Mouse (Mus musculus) liver, postnatal 0 days (tissue): ENCODE measurements around the gene Hddc3. TPM values are rescaled to one million over a fixed set of nuclear protein-coding genes. Genes with fewer than 3 reads are reported as not detected.

ENCODE experiments used
- ATAC-seq: fragments of 200-750 bp; cut with Nextera tagmentation; 2 replicates; pipeline ENCODE4 v1.8.0; 2017; ENCODE audit warnings: mild to moderate bottlenecking, moderate library complexity
- DNase-seq: peaks from one replicate; pipeline ENCODE4 v3.0.0-alpha.2; 2016
- H3K27ac ChIP-seq: fragments of 300-500 bp; sonication (generic); 2 replicates; pipeline ENCODE4 v1.5.1; 2014; ENCODE audit warnings: antibody characterized with exemption, moderate library complexity, mild to moderate bottlenecking, low read depth
- H3K27me3 ChIP-seq: fragments of 300-500 bp; sonication (generic); 2 replicates; pipeline ENCODE4 v1.6.1; 2014; ENCODE audit warnings: low read length, control low read depth, mixed read lengths; ENCODE audit not compliant: insufficient read depth
- H3K36me3 ChIP-seq: fragments of 300-500 bp; sonication (generic); replicated peaks from 2 replicates; pipeline ENCODE4 v1.6.1; 2014; ENCODE audit warnings: mild to moderate bottlenecking, control low read depth, low read length, moderate library complexity, mixed read lengths; ENCODE audit not compliant: insufficient read depth
- H3K4me1 ChIP-seq: fragments of 300-500 bp; sonication (generic); 2 replicates; pipeline ENCODE4 v1.6.1; 2014; ENCODE audit warnings: antibody characterized with exemption, mild to moderate bottlenecking, control low read depth; ENCODE audit not compliant: insufficient read depth
- H3K4me2 ChIP-seq: fragments of 300-500 bp; sonication (generic); 2 replicates; pipeline ENCODE4 v1.6.1; 2014; ENCODE audit warnings: low read depth, mild to moderate bottlenecking, low read length, moderate library complexity, mixed read lengths
- H3K4me3 ChIP-seq: fragments of 300-500 bp; sonication (generic); 2 replicates; pipeline ENCODE4 v1.5.1; 2014; ENCODE audit warnings: low read depth, low read length
- H3K9ac ChIP-seq: fragments of 300-500 bp; sonication (generic); replicated peaks from 2 replicates; pipeline ENCODE4 v1.6.1; 2014; ENCODE audit warnings: mild to moderate bottlenecking, moderate library complexity
- H3K9me3 ChIP-seq: fragments of 300-500 bp; sonication (generic); 2 replicates; pipeline ENCODE4 v1.6.1; 2016; ENCODE audit warnings: mild to moderate bottlenecking, control low read depth, low read length, mixed read lengths
- CTCF ChIP-seq: sonication (generic); IDR thresholded peaks from 2 replicates; pipeline ENCODE4 v1.5.1; 2016; ENCODE audit warnings: antibody characterized with exemption, low read depth
- EP300 ChIP-seq: IDR thresholded peaks from 2 replicates; pipeline ENCODE4 v1.6.1; 2016; ENCODE audit warnings: antibody characterized with exemption, low read depth, mild to moderate bottlenecking
- WGBS: fragments of 180-500 bp; shearing (Covaris S2); extraction: QIAGEN DNeasy Blood & Tissue Kit; methylation state at CpG from one replicate; pipeline ENCODE4 v1.1.7; 2014; ENCODE audit not compliant: insufficient replicate concordance; 5-methylcytosine and 5-hydroxymethylcytosine counted together
- polyA plus RNA-seq: library from polyadenylated mRNA; unstranded; fragments of >200 nt; fragmentation: Nextera tagmentation; extraction: Ambion mirVana; gene quantifications from 2 replicates; pipeline ENCODE4 v1.2.1, GENCODE M21; 2015

The Hddc3 gene
- polyA plus RNA-seq, 1 experiment from 2014 or later = 3.1 TPM

DNA sequence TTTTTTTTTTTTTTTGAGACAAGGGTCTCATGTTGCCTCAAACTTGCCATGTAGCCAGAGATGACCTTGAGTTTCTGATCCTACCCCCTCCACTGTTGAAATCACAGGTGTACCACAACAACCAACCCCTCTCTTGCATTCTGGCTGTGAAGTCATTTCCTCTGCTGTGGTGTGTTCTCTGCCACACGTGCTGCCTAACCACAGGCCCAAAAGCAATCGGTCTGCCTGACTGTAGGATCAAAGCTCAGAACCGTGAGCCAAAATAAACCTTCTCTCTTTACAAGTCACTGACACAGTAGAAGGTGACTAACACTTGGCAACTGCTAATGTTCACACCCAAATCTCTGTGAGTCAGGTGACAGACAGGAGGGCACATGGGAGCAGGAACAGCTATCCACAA is 17.5 kb downstream of the Hddc3 start:
- no peak for TF ChIP-seq CTCF
- no peak for TF ChIP-seq EP300
- Histone ChIP-seq H3K36me3 (peaks cover 50% of the 10 kb centered on the region), H3K9ac (no peak overlapping the region), H3K27me3 (no peaks in the 10 kb centered on the region), H3K4me1 (no peaks in the 10 kb centered on the region), H3K4me2 (no peak overlapping the region), H3K4me3 (no peak overlapping the region), H3K27ac (no peak overlapping the region), H3K9me3 (no peaks in the 10 kb centered on the region)
- 31% methylated on average over 3 of the region's 3 CpGs for WGBS
- DNase-seq (no peak), ATAC-seq (peak; percentile 33; the same call in 1 of the 2 replicates)

GRCm38 (mm10) chr7:80365759-80366158 is 22.9 kb downstream of the Hddc3 start:
- Histone ChIP-seq H3K4me1 (peaks cover 18% of the 10 kb centered on the region), H3K36me3 (peaks cover 53% of the 10 kb centered on the region), H3K9ac (no peak overlapping the region), H3K9me3 (no peaks in the 10 kb centered on the region), H3K27me3 (no peaks in the 10 kb centered on the region), H3K4me3 (no peak overlapping the region), H3K4me2 (no peak overlapping the region), H3K27ac (no peak overlapping the region)
- DNase-seq = no peak
- no peak for ATAC-seq
- 74% methylated on average over 2 of the region's 2 CpGs for WGBS
- TF ChIP-seq EP300 (no peak), CTCF (no peak)

GRCm38 (mm10) chr7:80367232-80367631 is 24.3 kb downstream of the Hddc3 start:
- Histone ChIP-seq H3K27me3 (no peaks in the 10 kb centered on the region), H3K9ac (no peak overlapping the region), H3K36me3 (peaks cover 44% of the 10 kb centered on the region), H3K4me3 (no peak overlapping the region), H3K27ac (no peak overlapping the region), H3K9me3 (no peaks in the 10 kb centered on the region), H3K4me1 (peaks cover 22% of the 10 kb centered on the region), H3K4me2 (no peak overlapping the region)
- TF ChIP-seq EP300 = no peak
- no peak for TF ChIP-seq CTCF
- ATAC-seq (no peak), DNase-seq (no peak)
- 95% methylated on average over 7 of the region's 7 CpGs for WGBS

DNA sequence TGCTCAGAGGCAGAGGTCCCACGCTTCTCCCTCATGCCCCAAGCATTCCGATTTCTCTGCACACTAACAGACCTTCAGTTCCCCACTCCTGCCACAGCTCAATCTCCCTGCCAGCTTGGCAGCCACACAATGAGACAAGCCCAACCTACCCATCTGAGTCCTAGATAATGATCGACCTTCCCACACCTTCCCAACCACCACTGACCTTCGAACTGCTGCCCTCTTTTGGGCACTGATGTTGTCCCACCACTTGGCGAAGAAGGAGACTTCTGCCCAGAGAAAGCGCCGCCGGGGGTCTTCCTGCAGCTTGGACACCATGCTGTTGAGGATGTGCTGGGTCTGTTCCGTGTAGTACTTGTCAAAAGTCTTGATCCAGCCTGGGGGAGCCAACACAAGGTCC is 25.1 kb downstream of the Hddc3 start:
- WGBS = 83% methylated on average over 9 of the region's 9 CpGs
- ATAC-seq (no peak), DNase-seq (no peak)
- Histone ChIP-seq H3K36me3 (peaks cover 36% of the 10 kb centered on the region), H3K4me1 (peaks cover 22% of the 10 kb centered on the region), H3K27me3 (no peaks in the 10 kb centered on the region), H3K4me2 (no peak overlapping the region), H3K27ac (no peak overlapping the region), H3K9me3 (no peaks in the 10 kb centered on the region), H3K9ac (no peak overlapping the region), H3K4me3 (no peak overlapping the region)
- TF ChIP-seq CTCF (no peak), EP300 (no peak)

DNA sequence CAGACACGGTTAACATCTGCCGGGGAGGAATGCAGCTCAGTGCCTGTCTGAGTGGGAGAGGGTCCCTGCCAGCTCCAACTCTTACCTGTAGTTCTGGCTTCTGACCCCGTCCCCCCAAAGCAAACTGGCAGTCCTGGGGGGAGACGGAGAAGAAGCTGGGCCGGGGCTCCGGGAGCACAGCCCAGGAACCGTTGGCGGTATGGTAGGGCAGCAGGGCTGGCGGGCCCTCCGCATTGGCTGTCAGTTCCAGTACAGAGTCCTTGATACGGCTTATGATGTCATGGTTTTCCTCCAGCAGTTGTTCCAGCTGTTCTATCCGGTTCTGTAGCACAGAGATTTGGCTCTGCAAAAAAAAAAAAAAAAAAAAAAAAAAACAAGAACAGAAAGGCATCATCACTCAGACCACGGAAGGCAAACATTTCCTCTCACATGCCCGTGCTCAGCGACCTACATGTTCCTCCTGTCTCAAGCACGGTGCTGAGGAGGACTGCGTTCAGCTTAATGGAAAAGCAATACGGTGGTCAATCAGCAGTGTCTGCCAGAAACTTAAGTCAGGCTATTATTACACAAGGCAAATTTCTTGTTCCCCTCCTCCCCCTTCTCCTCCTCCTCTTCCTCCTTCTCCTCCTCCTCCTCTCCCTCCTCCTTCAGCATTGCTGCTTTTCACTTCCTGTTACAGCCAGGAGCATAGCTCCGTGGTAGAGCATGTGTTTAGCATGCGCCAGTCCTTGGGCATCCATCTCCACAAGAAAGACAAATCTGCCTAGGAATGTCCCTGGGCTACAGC is 25.9 kb downstream of the Hddc3 start:
- no peak for DNase-seq
- peaks cover 22% of the 10 kb centered on the region for H3K4me1 ChIP-seq
- peak overlapping the region; percentile 93 for H3K4me2 ChIP-seq
- 53% methylated on average over 20 of the region's 20 CpGs for WGBS
- H3K4me3 ChIP-seq = no peak overlapping the region
- no peak for TF ChIP-seq CTCF
- no peak for TF ChIP-seq EP300
- H3K36me3 ChIP-seq = peaks cover 30% of the 10 kb centered on the region
- no peaks in the 10 kb centered on the region for H3K27me3 ChIP-seq
- H3K9ac ChIP-seq = no peak overlapping the region
- peak overlapping the region; percentile 11; the same call in 1 of the 2 replicates for H3K27ac ChIP-seq
- H3K9me3 ChIP-seq = no peaks in the 10 kb centered on the region
- 0 out of 2 replicates have a peak, but pooled peaks have one; percentile 11 for ATAC-seq

GRCm38 (mm10) chr7:80369461-80369860 is 26.6 kb downstream of the Hddc3 start:
- TF ChIP-seq EP300 (no peak), CTCF (no peak)
- Histone ChIP-seq H3K9me3 (no peaks in the 10 kb centered on the region), H3K9ac (no peak overlapping the region), H3K4me1 (peaks cover 22% of the 10 kb centered on the region), H3K4me2 (peak overlapping the region; percentile 93), H3K4me3 (peak overlapping the region; percentile 85; the same call in 1 of the 2 replicates), H3K27ac (peak overlapping the region; percentile 87; the same call in 1 of the 2 replicates), H3K27me3 (no peaks in the 10 kb centered on the region), H3K36me3 (peaks cover 27% of the 10 kb centered on the region)
- WGBS = 49% methylated on average over 5 of the region's 5 CpGs
- DNase-seq (no peak), ATAC-seq (no peak)
